Mouse (Mus musculus): ENCODE results near the gene Arl2. TPM values are rescaled to one million over a fixed set of nuclear protein-coding genes. Genes with fewer than 3 reads are reported as not detected.
A peak's percentile ranks its signal among the peaks of the same experiment; 100 is the strongest.

Arl2 gene
- total and polyA plus RNA-seq, 3 experiments: 47.2 to 111 TPM; not detected in 1

DNA sequence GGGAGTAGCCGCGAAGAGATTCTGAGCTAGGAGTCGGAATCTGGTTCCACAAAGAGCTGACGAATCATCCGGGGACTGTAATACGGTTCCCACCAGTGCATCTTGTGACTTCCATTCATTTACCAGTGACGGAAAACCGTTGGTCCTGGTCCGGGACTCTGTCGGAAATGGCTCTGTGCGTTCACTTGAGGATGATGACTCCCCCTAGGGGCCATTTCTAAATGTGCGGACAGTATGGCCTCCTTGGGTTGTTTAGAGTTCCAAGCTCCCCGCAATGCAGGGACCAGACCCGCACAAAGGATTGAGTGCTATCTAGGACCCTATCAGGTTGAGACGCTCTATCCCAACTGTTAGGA is at the start of gene Arl2 (continued):
- no peak for TF ChIP-seq MAZ (IDR thresholded peaks at IDR 0.05; ENCODE audit: low read depth, low read length)
- peak in 1 of 2 experiments; percentile 50; a peak in 2 of 4 replicates for TF ChIP-seq POLR2A (IDR thresholded peaks at IDR 0.05; ENCODE audit: control insufficient read depth in 1 of 2, insufficient read depth in 1 of 2, low read depth in 1 of 2, low read length in 2 of 2, poor library complexity in 1 of 2)
- TF ChIP-seq JUND (IDR thresholded peaks at IDR 0.05; ENCODE audit: low read depth, low read length): 0 out of 2 replicates have a peak, but pooled peaks have one; percentile 60

- Histone ChIP-seq H3K36me3 (ENCODE audit: control insufficient read depth in 1 of 2, insufficient read depth in 2 of 2, low read length in 2 of 2) (no peaks in the 10 kb centered on the region), H3K4me3 (ENCODE audit: control insufficient read depth in 1 of 2, insufficient read depth in 1 of 2, low read depth in 2 of 2, low read length in 2 of 2) (no peak within 1 kb of the TSS), H3K27me3 (ENCODE audit: control insufficient read depth in 1 of 2, insufficient read depth in 2 of 2, low read length in 2 of 2) (peaks cover 0 to 2% of the 10 kb centered on the region in 2 experiments; a peak in 2 of 4 replicates), H3K4me1 (ENCODE audit: control insufficient read depth in 1 of 2, insufficient read depth in 2 of 2, low read length in 2 of 2) (no peaks in the 10 kb centered on the region), H3K27ac (ENCODE audit: control insufficient read depth, low read depth, low read length) (no peak within 1 kb of the TSS), H3K9me3 (replicated peaks; ENCODE audit: insufficient read depth, low read length) (no peaks in the 10 kb centered on the region), H3K9ac (ENCODE audit: control insufficient read depth, low read depth, low read length, poor library complexity, severe bottlenecking) (no peak within 1 kb of the TSS), H3K79me2 (ENCODE audit: control insufficient read depth, insufficient read depth, low read length, poor library complexity) (no peaks in the 10 kb centered on the region)
- no peak for DNase-seq (ENCODE audit: low read depth, low spot score)
- no peak for TF ChIP-seq ZMIZ1 (IDR thresholded peaks at IDR 0.05; ENCODE audit: low read depth, low read length)
- TF ChIP-seq GATA1 (IDR thresholded peaks at IDR 0.05; ENCODE audit: low read depth, low read length): no peak
- no peak for TF ChIP-seq JUND (IDR thresholded peaks at IDR 0.05; ENCODE audit: low read depth, low read length)
- TF ChIP-seq MEF2A (IDR thresholded peaks at IDR 0.05; ENCODE audit: extremely low read depth, insufficient replicate concordance, low read depth, low read length, poor library complexity, severe bottlenecking): no peak
- no peak for TF ChIP-seq SMC3 (IDR thresholded peaks at IDR 0.05; ENCODE audit: low read depth, low read length)
- no peak for TF ChIP-seq TBP (IDR thresholded peaks at IDR 0.05; ENCODE audit: low read depth, low read length)
- no peak for TF ChIP-seq ZNF384 (IDR thresholded peaks at IDR 0.05; ENCODE audit: low read depth, low read length)
- no peak for TF ChIP-seq MAZ (IDR thresholded peaks at IDR 0.05; ENCODE audit: low read depth, low read length)
- no peak for TF ChIP-seq RAD21 (IDR thresholded peaks at IDR 0.05; ENCODE audit: low read depth, low read length)
These were observed 42.8 kb upstream of the Arl2 start, which contains the start of gene Majin for GRCm38 (mm10) chr19:6184131-6184530. Gene Majin, plus strand, starts transcription at chr19:6184388.

GRCm38 (mm10) chr19:6182534-6182933 is 41.2 kb upstream of the Arl2 start:
- no peaks in the 10 kb centered on the region for H3K36me3 ChIP-seq (ENCODE audit: control insufficient read depth in 1 of 2, insufficient read depth in 2 of 2, low read length in 2 of 2)
- no peak overlapping the region for H3K9ac ChIP-seq (ENCODE audit: control insufficient read depth, low read depth, low read length, poor library complexity, severe bottlenecking)
- H3K4me3 ChIP-seq (ENCODE audit: control insufficient read depth in 1 of 2, insufficient read depth in 1 of 2, low read depth in 2 of 2, low read length in 2 of 2): no peak overlapping the region
- no peak overlapping the region for H3K27ac ChIP-seq (ENCODE audit: control insufficient read depth, low read depth, low read length)
- no peaks in the 10 kb centered on the region for H3K9me3 ChIP-seq (replicated peaks; ENCODE audit: insufficient read depth, low read length)
- no peaks in the 10 kb centered on the region for H3K4me1 ChIP-seq (ENCODE audit: control insufficient read depth in 1 of 2, insufficient read depth in 2 of 2, low read length in 2 of 2)
- TF ChIP-seq ZNF384 (IDR thresholded peaks at IDR 0.05; ENCODE audit: low read depth, low read length): no peak
- TF ChIP-seq ELF1 (IDR thresholded peaks at IDR 0.05; ENCODE audit: low read depth, low read length): no peak
- no peak for TF ChIP-seq MAZ (IDR thresholded peaks at IDR 0.05; ENCODE audit: low read depth, low read length)
- TF ChIP-seq USF1 (IDR thresholded peaks at IDR 0.05; ENCODE audit: low read depth, low read length): no peak
- TF ChIP-seq MAX (IDR thresholded peaks at IDR 0.05; ENCODE audit: low read length): no peak
- TF ChIP-seq TCF12 (IDR thresholded peaks at IDR 0.05; ENCODE audit: low read depth, low read length): no peak
- no peak for TF ChIP-seq POLR2AphosphoS5 (IDR thresholded peaks at IDR 0.05; ENCODE audit: borderline replicate concordance, low read depth, low read length)
- no peak for TF ChIP-seq MAFK (IDR thresholded peaks at IDR 0.05; ENCODE audit: borderline replicate concordance, low read depth, low read length)
- TF ChIP-seq NELFE (IDR thresholded peaks at IDR 0.05; ENCODE audit: low read depth, low read length): no peak
- TF ChIP-seq MYC (IDR thresholded peaks at IDR 0.05; ENCODE audit: low read depth, low read length): no peak
- peaks cover 0 to 2% of the 10 kb centered on the region in 2 experiments; a peak in 2 of 4 replicates for H3K27me3 ChIP-seq (ENCODE audit: control insufficient read depth in 1 of 2, insufficient read depth in 2 of 2, low read length in 2 of 2)
- H3K79me2 ChIP-seq (ENCODE audit: control insufficient read depth, insufficient read depth, low read length, poor library complexity): no peaks in the 10 kb centered on the region
- peak; percentile 20 for DNase-seq (ENCODE audit: low read depth, low spot score)
